Mouse (Mus musculus): Measurements from ENCODE around the gene Faim. TPM values are rescaled to one million over a fixed set of nuclear protein-coding genes. Genes with fewer than 3 reads are reported as not detected.

Gene Faim
- polyA plus RNA-seq, 1 experiment, result 35.6 TPM

DNA sequence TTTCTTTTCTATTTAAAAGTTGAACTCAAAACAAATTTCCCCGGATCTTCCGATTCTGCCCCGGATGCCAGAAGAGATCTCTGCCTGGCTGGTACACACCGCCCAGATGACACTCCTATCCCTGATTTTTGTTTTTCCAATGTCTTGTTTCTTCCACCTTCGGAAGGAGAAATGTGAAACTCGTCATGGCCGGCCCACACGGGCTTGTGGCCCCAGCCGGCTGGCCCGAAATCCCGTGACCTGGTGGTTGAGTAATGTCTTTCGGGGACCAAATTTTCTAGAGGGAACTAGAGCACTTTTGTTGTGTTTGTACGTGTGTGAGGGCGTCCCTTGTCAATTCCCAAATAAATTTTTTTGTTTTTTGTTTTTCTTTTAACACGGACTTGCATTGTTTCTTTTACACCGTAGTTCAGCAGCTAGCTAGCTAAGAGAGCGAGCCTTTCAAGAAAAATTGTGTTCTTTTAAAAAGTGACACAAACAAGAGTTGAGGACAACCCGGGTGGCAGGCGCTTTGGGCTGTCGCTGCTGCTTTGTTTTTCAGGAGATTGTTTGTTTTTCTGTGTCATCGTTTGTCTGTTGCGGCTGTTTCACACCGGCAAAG, 28.3 kb upstream of the Faim start:
- DNase-seq (ENCODE audit: low read depth), result peak; percentile 68
- TF ChIP-seq POLR2A (IDR thresholded peaks at IDR 0.05; ENCODE audit: borderline replicate concordance, extremely low read depth, insufficient read depth, insufficient read length, poor library complexity, severe bottlenecking) (no peak), CTCF (IDR thresholded peaks at IDR 0.05; ENCODE audit: borderline replicate concordance, extremely low read depth, insufficient read depth, insufficient read length) (no peak)

DNA sequence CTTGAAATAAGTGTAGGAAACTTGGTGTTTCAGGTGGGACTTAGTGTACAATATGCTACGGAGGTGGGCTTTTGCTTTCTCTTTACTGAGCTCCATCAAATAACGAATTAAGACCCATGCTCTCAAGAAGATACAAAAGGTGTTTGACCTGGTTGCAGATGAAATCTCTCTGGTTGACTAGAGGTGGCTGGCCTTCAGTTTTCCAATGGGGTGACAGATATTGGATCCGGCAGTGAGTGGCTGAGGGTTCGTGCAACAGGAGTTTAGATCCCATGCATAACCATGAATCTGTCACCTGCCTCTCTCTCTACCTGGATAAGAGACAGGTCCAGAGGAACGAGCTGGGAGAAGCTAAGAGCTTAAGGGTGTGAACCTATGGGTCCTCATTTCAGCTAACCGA, 27.5 kb upstream of the Faim start:
- TF ChIP-seq CTCF (IDR thresholded peaks at IDR 0.05; ENCODE audit: borderline replicate concordance, extremely low read depth, insufficient read depth, insufficient read length), result no peak
- no peak for TF ChIP-seq POLR2A (IDR thresholded peaks at IDR 0.05; ENCODE audit: borderline replicate concordance, extremely low read depth, insufficient read depth, insufficient read length, poor library complexity, severe bottlenecking)
- no peak for DNase-seq (ENCODE audit: low read depth)

DNA sequence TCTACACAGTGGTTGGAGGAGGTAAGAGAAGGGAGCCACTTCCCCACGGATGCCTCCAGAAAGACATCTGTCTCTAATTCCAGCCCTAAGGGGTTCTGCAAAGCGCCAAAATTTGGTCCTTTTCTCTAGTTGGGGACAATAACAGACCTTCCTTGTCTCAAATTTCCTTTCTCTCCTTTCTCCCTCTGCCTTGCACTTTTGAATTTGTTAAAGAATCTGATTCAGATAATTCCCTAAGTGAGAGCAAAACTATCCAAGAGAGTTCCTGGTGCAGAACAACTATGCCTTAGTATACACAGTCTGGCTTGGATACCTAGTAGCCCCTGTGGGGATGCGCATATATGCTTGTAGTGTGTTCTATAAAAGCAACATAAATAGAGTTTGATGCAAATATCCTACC, 26.3 kb upstream of the Faim start:
- TF ChIP-seq CTCF (IDR thresholded peaks at IDR 0.05; ENCODE audit: borderline replicate concordance, extremely low read depth, insufficient read depth, insufficient read length) (no peak), POLR2A (IDR thresholded peaks at IDR 0.05; ENCODE audit: borderline replicate concordance, extremely low read depth, insufficient read depth, insufficient read length, poor library complexity, severe bottlenecking) (no peak)

DNA sequence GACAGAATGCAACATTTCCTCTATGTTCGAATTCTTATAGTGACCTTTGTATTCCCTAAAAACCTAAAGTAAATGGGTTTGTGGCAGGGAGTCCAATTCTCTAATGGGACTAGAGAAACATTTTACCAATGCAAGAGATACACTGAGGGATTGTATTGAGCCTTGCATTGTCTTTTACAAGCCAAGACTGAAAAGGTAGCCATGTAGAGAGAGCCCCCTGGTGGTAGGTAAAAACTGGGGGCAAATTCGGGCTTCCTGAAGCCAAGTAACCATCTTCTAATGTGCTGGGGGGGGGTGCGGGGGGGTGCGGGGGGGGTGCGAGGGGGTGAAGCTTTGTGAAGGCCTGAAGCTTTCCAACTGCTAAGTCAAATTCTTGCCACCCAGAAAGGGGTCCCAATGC, 25.8 kb upstream of the Faim start:
- TF ChIP-seq CTCF (IDR thresholded peaks at IDR 0.05; ENCODE audit: borderline replicate concordance, extremely low read depth, insufficient read depth, insufficient read length), result peak; percentile 14; the same call in 1 of the 2 replicates
- no peak for TF ChIP-seq POLR2A (IDR thresholded peaks at IDR 0.05; ENCODE audit: borderline replicate concordance, extremely low read depth, insufficient read depth, insufficient read length, poor library complexity, severe bottlenecking)
- no peak for DNase-seq (ENCODE audit: low read depth)

More for the DNA sequence above, 26.3 kb upstream of the Faim start:
- DNase-seq (ENCODE audit: low read depth), result no peak

DNA sequence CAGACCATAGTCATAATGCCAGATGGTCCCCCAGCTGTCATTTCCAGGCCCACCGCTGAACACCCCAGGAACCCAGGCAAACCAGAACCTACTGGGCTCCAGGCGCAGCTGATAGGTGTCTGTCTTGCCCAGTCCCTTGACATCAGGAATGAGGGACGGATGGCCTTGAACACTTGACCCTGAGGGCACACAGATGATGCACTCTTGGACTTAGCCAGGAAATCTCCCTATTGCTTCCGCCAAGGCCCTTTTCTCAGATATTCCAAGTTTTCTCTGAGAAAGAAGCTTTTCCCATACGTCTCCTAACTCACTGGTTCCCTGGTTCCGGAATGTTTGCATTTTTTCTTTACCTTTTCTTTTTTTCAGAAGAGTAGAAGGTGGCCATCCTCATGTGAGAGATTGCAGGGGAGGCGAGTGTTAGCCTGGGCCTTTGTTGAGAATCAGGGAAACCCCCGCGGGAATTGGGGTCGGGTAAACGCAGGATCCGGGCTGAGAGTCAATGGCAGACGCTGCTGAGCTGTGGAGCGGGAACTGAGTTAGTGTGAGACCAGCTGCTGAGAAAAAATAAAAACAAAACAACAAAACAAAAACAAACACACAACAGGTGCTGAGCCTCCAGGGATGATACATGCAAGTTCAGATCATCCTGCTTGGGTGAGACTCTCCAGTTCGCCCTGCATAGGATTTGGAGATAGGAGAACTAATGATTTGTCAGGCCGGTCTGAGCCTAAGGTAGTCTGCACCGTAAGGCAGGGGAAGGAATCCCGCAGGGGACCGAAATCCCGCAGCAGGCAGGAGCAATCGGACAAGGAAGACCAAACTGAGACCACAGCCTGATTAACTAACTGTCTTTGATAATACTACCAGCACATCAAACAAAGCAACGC, 24.3 kb upstream of the Faim start:
- TF ChIP-seq POLR2A (IDR thresholded peaks at IDR 0.05; ENCODE audit: borderline replicate concordance, extremely low read depth, insufficient read depth, insufficient read length, poor library complexity, severe bottlenecking) (no peak), CTCF (IDR thresholded peaks at IDR 0.05; ENCODE audit: borderline replicate concordance, extremely low read depth, insufficient read depth, insufficient read length) (no peak)
- no peak for DNase-seq (ENCODE audit: low read depth)

DNA sequence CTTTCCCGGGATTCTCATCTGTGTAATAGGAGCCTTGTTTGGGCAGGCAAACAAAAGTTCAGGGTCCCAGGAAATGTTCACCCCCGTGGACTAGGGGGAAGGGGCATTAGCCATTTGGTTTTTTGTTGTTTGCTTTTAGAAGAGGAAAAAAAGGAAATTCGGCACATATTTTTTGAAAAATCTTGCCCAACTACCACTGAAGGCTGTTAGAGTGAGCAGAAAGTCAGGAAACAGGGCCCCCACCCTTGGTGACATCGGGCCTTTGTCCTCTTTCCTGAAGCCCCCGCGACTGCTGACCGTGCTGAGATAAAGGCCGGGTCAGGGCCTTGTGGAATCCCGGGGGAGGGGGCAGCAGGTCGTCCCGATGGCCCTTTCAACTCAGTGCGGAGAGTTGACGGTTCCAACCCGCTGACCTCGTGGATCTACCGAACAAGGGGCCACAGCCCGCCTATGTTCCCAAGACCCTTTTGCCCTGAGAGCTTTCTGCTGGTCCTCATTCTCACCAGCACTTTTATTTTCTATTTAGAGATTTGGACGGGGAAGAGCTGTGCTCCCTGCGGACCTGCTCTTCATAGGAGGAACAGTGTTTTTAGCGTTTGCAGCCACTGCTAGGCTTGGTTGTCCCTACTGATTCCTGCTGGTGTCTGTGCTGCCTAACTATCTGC, 23.6 kb upstream of the Faim start:
- TF ChIP-seq POLR2A (IDR thresholded peaks at IDR 0.05; ENCODE audit: borderline replicate concordance, extremely low read depth, insufficient read depth, insufficient read length, poor library complexity, severe bottlenecking) (no peak), CTCF (IDR thresholded peaks at IDR 0.05; ENCODE audit: borderline replicate concordance, extremely low read depth, insufficient read depth, insufficient read length) (no peak)
- no peak for DNase-seq (ENCODE audit: low read depth)

DNA sequence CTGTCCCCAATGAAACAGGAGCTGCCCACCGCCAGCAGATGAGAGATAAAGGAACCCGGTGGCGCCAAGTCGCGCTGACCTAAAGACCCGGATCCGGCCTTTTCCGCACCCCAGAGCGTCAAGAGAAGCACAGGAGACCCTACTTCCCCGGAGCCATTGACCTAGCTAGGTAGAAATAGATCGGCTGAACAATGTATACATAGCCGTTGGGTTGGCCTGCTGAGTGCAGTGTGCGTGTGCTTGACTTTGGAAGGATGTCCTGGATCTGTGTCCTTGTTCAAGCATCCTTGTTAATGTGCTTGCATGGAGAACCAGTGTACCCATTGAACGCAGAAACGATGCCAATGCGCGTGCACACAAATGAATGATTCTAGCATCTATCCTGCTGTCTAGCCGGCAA, 22.5 kb upstream of the Faim start:
- no peak for DNase-seq (ENCODE audit: low read depth)
- no peak for TF ChIP-seq POLR2A (IDR thresholded peaks at IDR 0.05; ENCODE audit: borderline replicate concordance, extremely low read depth, insufficient read depth, insufficient read length, poor library complexity, severe bottlenecking)
- no peak for TF ChIP-seq CTCF (IDR thresholded peaks at IDR 0.05; ENCODE audit: borderline replicate concordance, extremely low read depth, insufficient read depth, insufficient read length)

DNA sequence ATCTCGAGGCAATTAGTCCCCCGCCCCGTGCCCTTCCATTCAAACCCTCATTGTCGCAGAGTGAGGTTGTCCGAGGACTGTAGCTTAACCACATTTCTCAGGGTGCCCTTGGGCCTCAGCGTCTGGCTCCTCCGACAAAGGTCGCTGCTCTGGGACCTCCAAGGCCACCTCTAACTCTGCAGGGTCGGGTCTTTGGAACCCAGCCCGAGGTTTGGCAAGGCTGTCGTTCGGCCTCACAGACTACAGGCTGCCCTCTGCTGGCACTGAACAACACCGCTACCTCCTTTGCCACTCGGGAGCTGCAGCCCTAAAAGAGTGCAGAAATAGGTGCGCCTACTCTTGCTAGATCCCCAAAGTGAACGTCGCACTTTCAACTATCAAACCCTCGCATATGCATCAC, 21.1 kb upstream of the Faim start:
- TF ChIP-seq POLR2A (IDR thresholded peaks at IDR 0.05; ENCODE audit: borderline replicate concordance, extremely low read depth, insufficient read depth, insufficient read length, poor library complexity, severe bottlenecking) (no peak), CTCF (IDR thresholded peaks at IDR 0.05; ENCODE audit: borderline replicate concordance, extremely low read depth, insufficient read depth, insufficient read length) (peak; percentile 71)
- DNase-seq (ENCODE audit: low read depth), result peak; percentile 66

DNA sequence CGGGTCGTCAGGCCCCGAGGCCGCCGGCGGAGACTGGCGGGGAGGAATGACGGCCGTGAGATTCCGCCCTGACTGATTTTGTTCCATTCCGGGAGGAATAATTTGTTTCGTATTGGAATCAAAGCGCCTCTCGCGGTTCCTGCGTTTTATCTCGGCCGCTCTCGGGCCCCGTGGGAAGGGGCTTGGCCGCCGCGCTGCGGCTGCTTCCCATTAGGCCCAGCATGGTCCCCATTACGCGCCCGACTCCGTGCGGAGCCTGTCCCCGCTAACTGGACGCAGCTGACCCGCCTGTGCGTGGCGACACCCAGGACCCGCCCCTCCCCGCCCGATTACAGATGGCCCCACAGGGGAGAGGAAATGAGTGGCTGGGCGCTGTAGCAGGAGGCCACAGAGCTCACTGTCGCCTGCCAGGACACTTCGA, 13.1 kb upstream of the Faim start:
- peak; percentile 42 for DNase-seq (ENCODE audit: low read depth)
- TF ChIP-seq CTCF (IDR thresholded peaks at IDR 0.05; ENCODE audit: borderline replicate concordance, extremely low read depth, insufficient read depth, insufficient read length) (no peak), POLR2A (IDR thresholded peaks at IDR 0.05; ENCODE audit: borderline replicate concordance, extremely low read depth, insufficient read depth, insufficient read length, poor library complexity, severe bottlenecking) (no peak)

DNA sequence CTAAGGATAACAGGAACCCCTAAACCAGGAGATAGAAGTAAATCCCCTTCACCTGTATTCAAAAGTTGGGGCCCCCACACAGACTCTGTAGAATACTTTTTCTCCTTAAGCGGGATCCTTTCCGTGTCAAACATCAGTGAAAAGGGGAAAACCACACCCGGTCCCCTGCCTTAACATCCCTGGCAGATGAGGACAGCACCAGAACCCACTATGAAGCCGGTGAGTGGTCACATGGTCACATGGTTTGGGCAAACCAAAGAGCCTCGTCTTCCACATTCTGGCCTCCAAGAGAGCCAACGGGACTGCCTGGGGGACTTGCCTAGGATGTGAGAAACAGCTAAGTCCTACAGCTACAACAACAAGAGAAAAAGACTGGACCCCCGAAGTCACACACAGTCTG, 12.6 kb upstream of the Faim start:
- no peak for TF ChIP-seq POLR2A (IDR thresholded peaks at IDR 0.05; ENCODE audit: borderline replicate concordance, extremely low read depth, insufficient read depth, insufficient read length, poor library complexity, severe bottlenecking)
- no peak for TF ChIP-seq CTCF (IDR thresholded peaks at IDR 0.05; ENCODE audit: borderline replicate concordance, extremely low read depth, insufficient read depth, insufficient read length)
- DNase-seq (ENCODE audit: low read depth), result no peak

DNA sequence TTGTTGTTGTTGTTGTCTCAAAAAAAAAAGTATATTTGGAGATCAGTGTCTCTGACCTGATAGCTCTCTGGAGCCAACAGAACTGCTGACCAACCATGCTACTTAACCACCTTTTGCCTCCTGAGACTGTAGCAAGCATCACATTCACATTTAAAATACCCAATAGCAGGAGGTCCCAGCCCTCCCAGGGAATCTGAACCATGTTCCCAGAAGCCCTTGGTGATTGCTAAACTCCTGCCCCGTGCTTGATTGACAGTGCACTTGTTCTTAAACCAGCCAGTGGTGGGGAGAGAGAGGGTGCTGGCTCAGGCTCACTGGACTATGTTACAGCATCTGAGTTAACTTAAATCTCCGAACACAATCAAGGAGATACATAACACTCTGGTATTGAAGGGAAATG, 11.3 kb upstream of the Faim start:
- TF ChIP-seq CTCF (IDR thresholded peaks at IDR 0.05; ENCODE audit: borderline replicate concordance, extremely low read depth, insufficient read depth, insufficient read length) (no peak), POLR2A (IDR thresholded peaks at IDR 0.05; ENCODE audit: borderline replicate concordance, extremely low read depth, insufficient read depth, insufficient read length, poor library complexity, severe bottlenecking) (no peak)
- DNase-seq (ENCODE audit: low read depth), result no peak
